Mouse (Mus musculus): ENCODE results near the gene Capza1. TPM values are rescaled to one million over a fixed set of nuclear protein-coding genes. Genes with fewer than 3 reads are reported as not detected.
"Not testable (repeated sequence)": the region's sequence is repeated elsewhere in the genome, so short reads cannot be mapped to it uniquely, and the experiment has no call there.

Capza1 gene
- polyA plus RNA-seq, 1 experiment from 2014 or later: 201 TPM

GRCm38 (mm10) chr3:104814746-104815145, 49.6 kb downstream of the Capza1 start:
- Histone ChIP-seq H3K9ac (no peak overlapping the region), H3K36me3 (no peaks in the 10 kb centered on the region), H3K4me3 (no peak overlapping the region), H3K27ac (no peak overlapping the region), H3K4me2 (replicated peaks) (no peak overlapping the region), H3K27me3 (no peaks in the 10 kb centered on the region), H3K9me3 (replicated peaks) (no peaks in the 10 kb centered on the region), H3K4me1 (peaks cover 16% of the 10 kb centered on the region)
- no peak for ATAC-seq (ENCODE audit: low FRiP score)
- WGBS: 100% methylated on average over 1 of the region's 1 CpGs

DNA sequence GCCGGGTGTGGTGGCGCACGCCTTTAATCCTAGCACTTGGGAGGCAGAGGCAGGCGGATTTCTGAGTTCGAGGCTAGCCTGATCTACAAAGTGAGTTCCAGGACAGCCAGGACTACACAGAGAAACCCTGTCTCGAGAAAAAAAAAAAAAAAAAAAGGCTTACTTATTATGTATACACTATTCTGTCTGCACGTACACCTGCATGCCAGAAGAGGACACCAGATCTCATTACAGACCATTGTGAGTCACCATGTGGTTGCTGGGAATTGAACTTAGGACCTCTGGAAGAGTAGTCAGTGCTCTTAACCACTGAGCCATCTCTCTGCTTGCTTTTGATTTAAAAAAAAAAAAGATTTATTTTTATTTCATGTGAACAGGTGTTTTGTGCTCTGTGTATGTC, 51.1 kb downstream of the Capza1 start:
- H3K4me1 ChIP-seq: peaks cover 11% of the 10 kb centered on the region
- H3K27me3 ChIP-seq; ATAC-seq (ENCODE audit: low FRiP score); H3K4me3 ChIP-seq; H3K9me3 ChIP-seq (replicated peaks); H3K9ac ChIP-seq; H3K36me3 ChIP-seq; H3K4me2 ChIP-seq (replicated peaks); H3K27ac ChIP-seq: not testable (repeated sequence)
- 92% methylated on average over 7 of the region's 7 CpGs for WGBS

DNA sequence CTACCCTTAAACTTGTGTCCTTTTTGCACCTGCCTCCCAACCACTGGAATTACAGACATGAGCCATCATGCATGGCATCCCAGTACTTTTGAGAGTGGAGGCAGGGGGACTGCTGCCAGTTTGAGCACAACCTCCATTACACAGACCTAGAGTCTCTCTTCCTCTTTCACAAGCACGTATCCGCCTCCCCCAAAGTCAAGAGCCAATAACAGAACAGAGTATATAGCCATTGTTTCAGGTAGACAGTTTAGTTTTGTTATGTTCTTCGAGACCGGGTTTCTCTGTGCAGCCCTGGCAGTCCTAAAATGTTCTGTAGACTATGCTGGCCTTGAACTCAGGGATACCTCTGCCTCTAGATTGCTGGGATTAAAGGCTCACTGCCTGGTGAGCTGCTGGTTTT, 52.1 kb downstream of the Capza1 start:
- H3K27me3 ChIP-seq: no peaks in the 10 kb centered on the region
- no peak overlapping the region for H3K4me2 ChIP-seq (replicated peaks)
- no peak overlapping the region for H3K4me3 ChIP-seq
- no peak overlapping the region for H3K9ac ChIP-seq
- peaks cover 8% of the 10 kb centered on the region; the same call in 1 of the 2 replicates for H3K4me1 ChIP-seq
- H3K9me3 ChIP-seq (replicated peaks): no peaks in the 10 kb centered on the region
- no peak for ATAC-seq (ENCODE audit: low FRiP score)
- no peak overlapping the region for H3K27ac ChIP-seq
- H3K36me3 ChIP-seq: no peaks in the 10 kb centered on the region
- WGBS: 89% methylated on average over 4 of the region's 4 CpGs

GRCm38 (mm10) chr3:104811752-104812151, 52.6 kb downstream of the Capza1 start:
- Histone ChIP-seq H3K9ac (no peak overlapping the region), H3K27ac (no peak overlapping the region), H3K27me3 (no peaks in the 10 kb centered on the region), H3K4me2 (replicated peaks) (no peak overlapping the region), H3K36me3 (no peaks in the 10 kb centered on the region), H3K9me3 (replicated peaks) (no peaks in the 10 kb centered on the region), H3K4me3 (no peak overlapping the region), H3K4me1 (peaks cover 3% of the 10 kb centered on the region; the same call in 1 of the 2 replicates)
- WGBS: 35% methylated on average over 3 of the region's 3 CpGs
- ATAC-seq (ENCODE audit: low FRiP score): no peak

DNA sequence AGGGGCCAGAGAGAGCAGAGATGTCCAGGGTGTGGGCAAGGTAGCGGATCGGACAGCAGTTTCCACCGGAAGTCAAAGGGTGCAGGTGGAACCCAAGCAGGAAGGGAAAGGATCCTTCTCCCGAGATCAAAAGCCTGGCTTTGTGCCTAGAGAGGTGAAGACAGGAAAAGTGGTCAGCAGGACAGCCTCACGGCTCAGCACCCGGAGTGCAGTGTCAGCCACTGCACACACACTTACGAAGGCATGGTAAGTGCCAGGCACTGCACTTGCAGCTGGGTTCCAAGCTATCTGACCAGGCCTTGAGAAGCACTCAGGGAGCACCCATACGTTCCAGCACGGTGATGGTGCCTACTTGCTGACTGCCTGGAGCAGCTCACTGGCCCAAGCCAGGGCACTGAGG, 58.8 kb downstream of the Capza1 start:
- Histone ChIP-seq H3K4me1 (no peaks in the 10 kb centered on the region), H3K27ac (no peak overlapping the region), H3K4me2 (replicated peaks) (no peak overlapping the region), H3K36me3 (peaks cover 14% of the 10 kb centered on the region), H3K9ac (0 out of 2 replicates have a peak overlapping the region, but pooled peaks have one; percentile 27), H3K4me3 (no peak overlapping the region), H3K27me3 (no peaks in the 10 kb centered on the region), H3K9me3 (replicated peaks) (no peaks in the 10 kb centered on the region)
- no peak for ATAC-seq (ENCODE audit: low FRiP score)
- WGBS: 79% methylated on average over 9 of the region's 9 CpGs

GRCm38 (mm10) chr3:104804312-104804711, 60.0 kb downstream of the Capza1 start:
- no peak overlapping the region for H3K27ac ChIP-seq
- no peaks in the 10 kb centered on the region for H3K27me3 ChIP-seq
- no peak for ATAC-seq (ENCODE audit: low FRiP score)
- no peak overlapping the region for H3K9ac ChIP-seq
- H3K36me3 ChIP-seq: peaks cover 19% of the 10 kb centered on the region
- H3K4me2 ChIP-seq (replicated peaks): no peak overlapping the region
- no peaks in the 10 kb centered on the region for H3K4me1 ChIP-seq
- H3K4me3 ChIP-seq: no peak overlapping the region
- no peaks in the 10 kb centered on the region for H3K9me3 ChIP-seq (replicated peaks)
- 88% methylated on average over 10 of the region's 10 CpGs for WGBS

DNA sequence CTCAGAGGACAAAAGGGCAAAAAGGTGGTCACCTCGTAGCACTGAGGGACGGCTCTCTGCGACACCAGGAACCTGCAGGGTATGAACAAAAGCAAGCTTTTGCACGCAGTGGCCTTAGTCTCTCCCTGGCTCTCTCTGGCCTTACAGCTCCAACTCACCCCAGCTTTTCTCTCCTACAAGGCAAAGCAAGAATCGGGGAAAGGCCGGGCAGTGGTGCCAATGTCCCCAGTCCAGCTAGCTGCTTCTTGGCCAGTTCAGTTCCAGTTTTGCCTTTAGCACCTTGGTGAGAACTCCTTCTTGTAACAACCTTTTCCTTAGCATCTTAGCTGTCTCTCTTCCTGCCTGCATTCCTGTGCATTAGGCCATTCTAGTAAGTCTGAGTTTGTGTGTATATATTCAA, 62.8 kb downstream of the Capza1 start:
- ATAC-seq (ENCODE audit: low FRiP score): no peak
- H3K27ac ChIP-seq: no peak overlapping the region
- H3K9ac ChIP-seq: no peak overlapping the region
- H3K4me3 ChIP-seq: no peak overlapping the region
- WGBS: 85% methylated on average over 6 of the region's 6 CpGs
- peaks cover 27% of the 10 kb centered on the region for H3K36me3 ChIP-seq
- no peak overlapping the region for H3K4me2 ChIP-seq (replicated peaks)
- H3K9me3 ChIP-seq (replicated peaks): no peaks in the 10 kb centered on the region
- H3K4me1 ChIP-seq: no peaks in the 10 kb centered on the region
- H3K27me3 ChIP-seq: no peaks in the 10 kb centered on the region

- H3K4me2 ChIP-seq (replicated peaks): no peak overlapping the region
- H3K27ac ChIP-seq: no peak overlapping the region
- H3K9me3 ChIP-seq (replicated peaks): no peaks in the 10 kb centered on the region
- no peaks in the 10 kb centered on the region for H3K27me3 ChIP-seq
- 95% methylated on average over 11 of the region's 11 CpGs for WGBS
- H3K9ac ChIP-seq: no peak overlapping the region
- H3K4me1 ChIP-seq: 0 out of 2 replicates have a peak, but pooled peaks cover 3% of the 10 kb centered on the region
- peaks cover 30% of the 10 kb centered on the region for H3K36me3 ChIP-seq
- no peak overlapping the region for H3K4me3 ChIP-seq
- no peak for ATAC-seq (ENCODE audit: low FRiP score)
These were observed 63.6 kb downstream of the Capza1 start for GRCm38 (mm10) chr3:104800681-104801080.

DNA sequence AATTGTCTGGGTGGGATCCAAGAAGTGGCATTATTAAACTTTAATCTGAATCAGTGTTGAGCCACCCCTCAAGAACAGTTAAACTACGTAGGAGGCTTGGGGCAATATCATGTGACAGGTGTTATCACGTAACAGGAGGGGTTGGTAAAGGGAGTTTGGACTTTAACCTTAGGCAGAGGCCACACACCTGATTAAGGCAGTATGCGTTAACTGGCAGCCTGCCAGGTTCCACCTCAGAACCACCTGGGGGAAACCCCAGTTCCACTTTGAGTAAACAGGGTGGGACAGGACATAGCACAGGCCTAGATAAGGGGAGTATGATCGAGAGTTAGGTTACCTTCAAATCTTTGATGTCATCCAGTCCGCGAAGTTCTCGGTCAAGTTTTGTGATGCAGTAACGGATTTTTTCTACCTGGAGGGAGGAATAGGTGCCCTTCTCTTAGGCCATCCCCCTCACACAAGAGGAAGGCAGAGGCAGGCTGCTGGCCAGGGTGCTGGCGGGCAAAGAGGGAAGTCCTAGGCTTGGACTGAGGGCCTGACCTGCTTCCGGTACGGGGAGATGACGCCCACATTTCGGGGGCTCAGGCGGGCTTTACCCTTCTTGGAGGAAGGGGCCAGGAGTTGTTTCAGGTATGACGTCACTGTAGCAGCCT, 67.7 kb downstream of the Capza1 start:
- H3K9me3 ChIP-seq (replicated peaks): no peaks in the 10 kb centered on the region
- H3K27me3 ChIP-seq: no peaks in the 10 kb centered on the region
- ATAC-seq (ENCODE audit: low FRiP score): no peak
- H3K27ac ChIP-seq: no peak overlapping the region
- WGBS: 86% methylated on average over 15 of the region's 15 CpGs
- H3K36me3 ChIP-seq: peaks cover 28% of the 10 kb centered on the region
- no peak overlapping the region for H3K9ac ChIP-seq
- H3K4me3 ChIP-seq: no peak overlapping the region
- H3K4me2 ChIP-seq (replicated peaks): no peak overlapping the region
- peaks cover 20% of the 10 kb centered on the region for H3K4me1 ChIP-seq

- H3K9me3 ChIP-seq (replicated peaks): no peaks in the 10 kb centered on the region
- no peak overlapping the region for H3K9ac ChIP-seq
- peaks cover 25% of the 10 kb centered on the region for H3K36me3 ChIP-seq
- no peak overlapping the region for H3K4me2 ChIP-seq (replicated peaks)
- H3K27me3 ChIP-seq: no peaks in the 10 kb centered on the region
- H3K4me3 ChIP-seq: no peak overlapping the region
- no peak overlapping the region for H3K27ac ChIP-seq
- peaks cover 28% of the 10 kb centered on the region for H3K4me1 ChIP-seq
- WGBS: 76% methylated on average over 15 of the region's 15 CpGs
- ATAC-seq (ENCODE audit: low FRiP score): no peak
These were observed 68.5 kb downstream of the Capza1 start for GRCm38 (mm10) chr3:104795661-104796340.

- 67% methylated on average over 12 of the region's 12 CpGs for WGBS
- no peaks in the 10 kb centered on the region for H3K9me3 ChIP-seq (replicated peaks)
- no peak overlapping the region for H3K4me3 ChIP-seq
- no peak for ATAC-seq (ENCODE audit: low FRiP score)
- peak overlapping the region; percentile 35; the same call in 1 of the 2 replicates for H3K27ac ChIP-seq
- H3K4me2 ChIP-seq (replicated peaks): no peak overlapping the region
- H3K36me3 ChIP-seq: peaks cover 18% of the 10 kb centered on the region; the same call in 1 of the 2 replicates
- H3K9ac ChIP-seq: no peak overlapping the region
- peaks cover 8% of the 10 kb centered on the region for H3K27me3 ChIP-seq
- H3K4me1 ChIP-seq: peaks cover 35% of the 10 kb centered on the region
These were observed 69.3 kb downstream of the Capza1 start for GRCm38 (mm10) chr3:104794953-104795470.

GRCm38 (mm10) chr3:104793871-104794828, 70.2 kb downstream of the Capza1 start:
- peaks cover 18% of the 10 kb centered on the region; the same call in 1 of the 2 replicates for H3K36me3 ChIP-seq
- H3K27me3 ChIP-seq: peaks cover 12% of the 10 kb centered on the region
- H3K4me1 ChIP-seq: peaks cover 44% of the 10 kb centered on the region
- H3K27ac ChIP-seq: peak overlapping the region; percentile 78
- no peaks in the 10 kb centered on the region for H3K9me3 ChIP-seq (replicated peaks)
- 58% methylated on average over 20 of the region's 20 CpGs for WGBS
- H3K9ac ChIP-seq: no peak overlapping the region
- H3K4me3 ChIP-seq: no peak overlapping the region
- H3K4me2 ChIP-seq (replicated peaks): no peak overlapping the region; the same call in 1 of the 2 replicates
- peak; percentile 90 for ATAC-seq (ENCODE audit: low FRiP score)
